Mouse (Mus musculus) testis, postnatal 10 days (tissue): ENCODE measurements around the gene Myo1f.

Experiments
- DNase-seq: peaks from one replicate; pipeline ENCODE4 v3.0.0; 2021; ENCODE audit warnings: low spot score

Myo1f gene

DNA sequence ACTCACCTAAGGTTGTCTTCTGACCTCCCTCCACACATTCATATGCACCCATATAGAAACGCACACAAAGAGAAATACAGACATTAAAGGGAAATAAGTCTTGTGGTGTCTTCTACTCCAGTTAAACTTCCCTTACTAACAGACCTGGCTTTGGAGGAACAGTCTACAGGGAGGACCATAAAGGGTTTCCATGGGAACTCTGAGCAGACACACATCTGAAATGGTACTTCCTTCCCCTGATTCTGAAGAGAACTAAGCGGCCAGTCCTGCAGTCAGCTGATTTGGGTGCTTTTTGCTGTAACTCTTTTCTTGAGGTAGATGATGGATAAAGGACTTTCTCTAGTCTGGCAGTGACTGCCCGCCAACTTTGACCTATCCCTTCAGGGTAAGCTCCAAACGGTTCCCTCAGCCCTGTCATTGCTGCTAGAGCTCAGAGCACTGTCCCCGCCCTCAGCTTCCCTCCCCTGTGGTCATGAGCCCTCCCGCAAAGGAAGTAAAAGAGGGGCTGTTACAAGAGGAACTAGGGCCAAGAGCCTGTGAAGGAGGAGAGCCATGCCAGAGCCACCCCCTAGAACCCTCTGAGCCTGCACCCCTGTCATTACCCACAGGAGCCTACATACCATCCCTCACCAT is at the start of gene Myo1f:
TSS of gene Myo1f (plus strand) at position 485 of the 633 bp plus-strand sequence.
- no peak for DNase-seq

DNA sequence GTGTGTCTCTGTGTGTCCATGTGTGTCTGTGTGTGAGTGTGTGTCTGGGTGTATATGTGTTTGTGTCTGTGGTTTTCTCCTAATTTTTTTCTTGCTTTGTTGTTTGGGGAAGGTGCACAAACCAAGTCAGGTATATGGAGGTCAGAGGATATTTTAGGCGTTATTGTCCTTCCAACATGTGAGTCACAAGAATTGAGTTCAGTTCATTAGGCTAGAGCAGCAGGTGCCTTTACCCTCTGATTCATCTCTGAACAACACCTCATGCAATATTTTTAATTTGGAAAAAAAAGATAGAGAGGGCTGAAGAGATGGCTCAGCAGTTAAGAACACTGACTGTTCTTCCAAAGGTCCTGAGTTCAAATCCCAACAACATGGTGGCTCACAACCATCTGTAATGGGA is 47.1 kb upstream of the Myo1f start:
- no peak for DNase-seq

DNA sequence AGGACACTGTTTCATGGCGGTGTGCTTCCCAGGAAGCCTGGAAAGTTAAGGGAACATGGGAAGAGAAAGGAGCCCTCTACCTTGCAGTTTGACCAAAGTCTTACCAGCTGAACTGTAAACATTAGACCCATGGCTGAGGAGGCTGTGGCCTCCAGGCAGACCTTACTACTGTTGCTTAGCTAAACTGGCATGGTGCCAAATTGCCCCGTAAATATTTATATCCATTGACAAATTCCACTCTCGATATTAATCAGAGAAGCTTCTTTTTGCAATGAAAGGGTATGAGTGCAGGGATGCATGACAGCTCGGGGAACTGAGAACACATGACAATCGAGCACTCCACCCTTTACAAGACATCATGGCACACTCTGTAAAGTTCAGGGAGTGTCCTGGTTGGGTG is 45.3 kb upstream of the Myo1f start:
- no peak for DNase-seq

DNA sequence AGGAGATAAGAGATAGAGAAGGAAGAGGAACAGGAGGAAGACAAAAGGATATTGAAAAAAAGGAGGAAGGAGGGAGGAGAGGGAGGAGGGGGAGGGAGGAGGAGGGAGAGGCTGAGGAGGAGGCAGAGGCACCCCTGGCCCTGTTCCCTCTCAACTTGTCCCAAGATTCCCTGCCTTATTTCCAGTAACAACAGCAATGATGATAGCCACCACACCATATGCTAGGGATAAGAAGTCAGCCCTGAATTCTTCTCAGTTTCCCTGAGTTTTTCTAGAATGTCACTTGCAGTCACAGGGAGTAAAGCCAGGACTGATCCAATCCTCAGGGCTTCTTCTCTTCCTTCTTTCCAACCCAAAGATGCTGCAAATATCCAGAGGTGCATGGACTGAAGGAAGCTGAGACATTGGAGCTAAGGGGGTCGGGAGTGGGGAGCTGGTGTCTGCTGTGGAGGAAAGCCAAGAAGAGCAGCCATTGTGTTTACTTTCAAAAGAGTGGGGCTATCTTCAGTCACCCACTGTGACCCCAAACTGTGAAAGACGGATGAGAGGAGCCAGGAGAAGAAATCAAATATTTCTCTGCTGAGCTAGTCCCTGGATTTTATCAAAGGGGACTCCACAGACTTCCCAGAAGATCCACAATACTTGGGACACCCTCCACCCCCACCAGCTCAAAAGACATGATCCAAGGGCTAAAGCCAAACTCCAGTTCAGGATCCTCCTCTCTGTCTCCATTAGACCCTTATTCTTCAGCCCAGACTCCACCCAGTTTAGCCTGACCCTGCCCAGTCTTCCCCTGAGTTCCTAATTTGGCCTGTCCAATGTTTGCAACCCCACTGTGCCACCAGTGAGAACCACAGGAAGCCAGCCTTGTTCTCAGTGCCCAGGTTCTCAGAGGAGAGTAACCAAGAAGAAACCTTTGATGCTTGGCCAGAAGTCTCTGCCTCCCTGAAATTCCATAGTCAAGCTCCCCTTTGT is 42.8 kb upstream of the Myo1f start:
- no peak for DNase-seq

DNA sequence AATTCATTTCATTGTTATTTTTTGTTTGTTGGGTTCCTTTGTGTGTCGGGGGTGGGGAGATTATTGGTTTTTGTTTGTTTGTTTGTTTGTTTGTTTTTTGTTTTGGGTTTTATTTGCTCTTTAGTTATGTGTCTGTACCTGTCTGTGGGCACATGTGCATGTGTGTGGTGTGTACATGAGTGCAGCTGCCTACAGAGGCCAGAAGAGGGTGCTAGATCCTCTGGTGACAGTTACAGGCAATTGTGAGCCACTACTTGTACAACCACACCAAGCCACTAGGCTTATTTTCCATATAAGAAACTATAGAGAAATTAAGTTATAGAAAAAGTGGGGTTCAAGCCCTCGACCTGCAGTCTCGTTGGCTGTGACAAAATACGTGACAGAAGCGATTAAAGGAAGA is 41.6 kb upstream of the Myo1f start:
- DNase-seq = no peak

DNA sequence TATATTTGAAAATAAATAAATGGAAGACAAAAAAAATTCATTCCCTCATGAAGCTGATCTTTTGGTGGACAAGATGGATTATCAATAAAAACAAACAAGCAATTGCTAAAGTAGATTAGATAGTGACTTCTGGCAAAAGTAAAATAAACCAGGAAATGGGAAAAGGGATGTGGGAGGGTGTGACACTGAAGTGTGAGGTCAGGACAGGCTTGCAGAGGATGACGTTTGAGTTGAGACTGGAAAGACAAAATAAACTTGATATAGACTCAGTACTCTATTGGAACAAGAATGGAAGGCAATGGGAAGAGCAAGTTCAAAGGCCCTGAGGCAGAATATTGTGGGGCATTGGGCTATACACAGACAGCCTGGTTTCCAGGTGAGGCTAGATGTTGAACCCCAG is 35.1 kb upstream of the Myo1f start:
- DNase-seq = no peak

DNA sequence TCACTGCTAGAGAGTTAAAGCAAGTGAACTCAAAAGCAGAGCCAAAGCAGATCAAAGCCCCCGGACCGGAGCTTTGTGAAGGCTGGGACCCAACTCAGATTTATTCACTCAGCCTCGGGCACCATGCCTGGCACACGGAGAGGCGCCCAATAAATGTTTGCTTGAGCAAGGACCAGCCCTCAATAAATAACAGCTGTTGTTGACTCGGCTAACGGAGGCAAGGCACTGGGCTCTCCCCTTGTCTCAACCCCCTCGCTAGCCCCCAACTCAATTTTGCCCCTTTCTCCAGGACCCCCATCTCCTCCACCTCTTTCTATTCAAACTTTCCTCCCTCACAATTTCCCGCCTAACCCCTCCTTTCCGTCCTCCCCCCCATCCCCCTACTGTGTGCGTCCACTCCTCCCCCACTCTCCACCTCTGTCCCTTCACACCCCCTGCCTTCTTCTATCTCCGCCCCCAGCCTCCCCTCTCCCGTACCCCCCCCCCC is 32.0 kb upstream of the Myo1f start:
- DNase-seq = no peak

DNA sequence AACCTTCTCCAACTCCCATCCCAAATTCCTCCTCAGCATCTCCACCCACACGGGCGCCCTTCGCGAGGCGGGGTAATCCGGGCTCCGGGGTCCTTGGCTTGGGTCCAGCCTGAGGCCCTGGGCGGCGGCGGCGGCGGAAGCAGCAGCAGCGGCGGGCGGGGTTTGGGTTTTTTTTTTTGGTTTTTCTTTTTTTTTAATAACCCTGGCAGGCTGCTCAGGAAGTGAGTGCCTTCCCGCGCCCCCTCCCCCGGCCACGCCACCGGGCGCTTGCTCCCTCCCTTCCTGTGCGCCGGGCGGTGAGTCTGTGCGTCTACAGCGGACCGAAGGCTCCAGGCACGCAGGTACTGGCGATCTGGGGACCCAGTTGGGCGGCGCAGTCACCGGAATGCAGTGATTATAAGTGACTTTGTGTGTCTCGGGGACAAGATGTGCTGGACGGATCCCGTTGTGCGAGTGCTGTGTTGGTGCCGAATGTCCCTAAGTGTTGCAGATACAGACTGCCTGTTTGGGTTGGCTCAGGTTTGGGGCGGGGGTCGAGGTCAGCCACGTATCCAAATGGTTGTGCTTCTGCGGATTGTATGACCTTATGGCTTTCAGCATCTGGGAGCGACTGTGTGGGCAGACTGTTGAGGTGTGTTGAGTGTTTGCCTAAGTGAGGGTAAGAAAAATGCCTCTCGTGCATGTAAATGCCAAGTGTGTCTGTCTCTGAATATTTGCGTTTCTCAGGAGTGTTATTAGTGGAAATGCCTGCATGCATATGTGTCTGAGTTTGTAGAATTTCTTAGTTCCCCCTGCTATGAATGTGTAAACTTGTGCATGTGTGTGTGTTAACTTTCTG is 31.4 kb upstream of the Myo1f start, which contains the start of gene Adamts10:
TSS of gene Adamts10 (plus strand) at position 287 of the 838 bp plus-strand sequence.
- DNase-seq = peak; percentile 92

DNA sequence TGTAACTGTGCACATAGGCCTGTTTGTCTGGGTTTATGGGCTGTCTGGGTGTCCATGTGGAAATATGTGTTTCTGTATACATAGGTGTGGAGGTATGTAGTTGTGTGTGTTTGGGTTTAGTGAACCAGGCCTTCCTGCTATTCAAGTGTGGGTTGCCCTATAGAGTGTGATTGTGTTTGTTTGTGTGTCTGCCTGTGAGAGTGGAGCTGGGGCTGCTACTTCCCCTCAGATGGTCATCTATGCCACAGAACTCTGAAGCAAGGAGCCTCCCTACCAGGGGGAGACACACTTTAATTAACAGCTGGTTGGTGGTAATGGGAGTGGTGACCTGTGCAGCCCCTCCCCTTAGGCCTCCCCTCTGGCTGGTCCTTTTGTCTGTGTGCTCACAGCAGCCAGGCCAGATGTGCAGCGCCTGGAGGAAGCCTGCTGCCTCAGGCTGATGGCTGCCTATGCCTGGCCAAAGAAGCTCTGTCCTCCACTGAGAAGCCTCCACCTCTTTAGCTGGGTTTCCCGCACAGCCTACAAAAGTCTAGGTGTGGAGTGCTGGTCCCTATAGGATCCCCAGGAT is 30.6 kb upstream of the Myo1f start:
- DNase-seq = no peak

DNA sequence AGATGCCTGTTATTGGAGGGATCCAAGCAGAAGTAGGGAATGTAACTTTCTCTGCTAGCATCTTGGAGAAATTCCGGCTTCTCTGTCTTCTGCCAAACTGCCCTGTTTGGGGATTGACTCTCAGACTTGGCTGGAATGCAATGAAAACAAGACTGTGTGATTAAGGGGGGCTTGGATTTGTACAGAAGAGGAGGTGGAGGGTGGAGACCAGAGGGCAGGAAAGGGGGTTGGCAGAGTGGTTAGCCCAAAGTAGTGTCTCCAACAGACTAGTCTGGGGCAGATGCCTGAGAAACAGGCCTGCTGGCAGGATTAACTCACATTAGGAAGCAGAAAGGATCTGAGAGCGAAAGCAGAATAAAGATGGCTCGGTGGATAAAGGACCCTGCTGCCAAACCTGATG is 29.0 kb upstream of the Myo1f start:
- no peak for DNase-seq

DNA sequence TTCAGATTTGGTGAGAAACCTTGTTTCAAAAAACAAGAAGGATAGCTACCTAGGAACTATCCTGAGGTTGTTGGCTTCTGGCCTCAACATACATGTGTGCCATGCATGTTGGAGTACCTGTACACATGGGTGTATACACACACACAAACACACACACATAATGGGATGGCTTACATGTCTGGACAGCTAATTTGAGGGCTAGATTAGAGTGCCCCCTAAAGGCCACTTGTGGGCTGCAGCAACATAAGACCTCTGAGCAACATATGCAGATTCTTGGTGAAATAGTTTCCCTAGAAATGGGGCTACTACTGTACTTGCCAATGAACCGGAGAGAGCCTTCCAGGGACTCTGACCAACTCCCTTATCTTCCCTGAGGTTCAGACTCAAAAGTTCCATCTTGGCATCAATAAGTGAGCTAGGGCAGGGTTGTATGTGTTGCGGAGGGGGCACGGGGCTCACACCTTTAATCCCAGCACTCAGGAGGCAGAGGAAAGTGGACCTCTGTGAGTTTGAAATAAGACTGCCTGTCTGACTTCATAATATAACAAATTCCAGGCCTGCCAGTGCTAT is 16.3 kb upstream of the Myo1f start:
- peak; percentile 66 for DNase-seq

DNA sequence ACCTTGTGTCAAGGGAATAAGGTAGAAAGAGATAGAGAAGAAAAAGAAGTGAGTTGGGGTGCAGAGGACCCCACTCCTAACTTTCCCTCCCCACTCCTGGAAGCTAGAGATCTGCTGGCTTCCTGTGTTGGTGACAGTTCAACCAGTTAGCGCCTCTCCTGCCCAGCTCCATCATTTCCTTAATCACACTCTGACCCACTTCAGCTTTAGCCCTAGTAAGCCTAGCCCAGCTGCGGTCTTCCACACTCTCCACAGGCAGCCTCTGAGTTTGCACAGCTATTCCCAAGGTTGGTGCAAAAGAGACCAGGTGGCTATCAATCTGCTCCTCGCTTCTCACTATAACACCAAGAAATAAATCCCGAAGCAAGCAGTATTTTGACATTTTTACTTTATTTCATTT is 15.6 kb upstream of the Myo1f start:
- DNase-seq = no peak

DNA sequence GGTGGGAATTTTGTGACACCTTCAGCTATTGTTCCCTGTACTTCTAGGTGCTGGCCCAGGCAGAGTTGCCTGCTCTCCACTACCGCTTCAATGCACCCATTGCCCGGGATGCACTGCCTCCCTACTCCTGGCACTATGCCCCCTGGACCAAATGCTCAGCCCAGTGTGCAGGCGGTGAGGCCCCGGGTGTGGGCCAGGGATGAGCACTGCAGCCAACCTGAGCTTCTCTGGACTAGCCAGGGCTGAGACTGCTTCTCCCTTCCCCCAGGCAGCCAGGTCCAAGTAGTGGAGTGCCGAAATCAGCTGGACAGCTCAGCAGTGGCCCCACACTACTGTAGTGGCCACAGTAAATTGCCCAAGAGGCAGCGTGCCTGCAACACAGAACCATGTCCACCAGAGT is 6.3 kb upstream of the Myo1f start:
- no peak for DNase-seq

DNA sequence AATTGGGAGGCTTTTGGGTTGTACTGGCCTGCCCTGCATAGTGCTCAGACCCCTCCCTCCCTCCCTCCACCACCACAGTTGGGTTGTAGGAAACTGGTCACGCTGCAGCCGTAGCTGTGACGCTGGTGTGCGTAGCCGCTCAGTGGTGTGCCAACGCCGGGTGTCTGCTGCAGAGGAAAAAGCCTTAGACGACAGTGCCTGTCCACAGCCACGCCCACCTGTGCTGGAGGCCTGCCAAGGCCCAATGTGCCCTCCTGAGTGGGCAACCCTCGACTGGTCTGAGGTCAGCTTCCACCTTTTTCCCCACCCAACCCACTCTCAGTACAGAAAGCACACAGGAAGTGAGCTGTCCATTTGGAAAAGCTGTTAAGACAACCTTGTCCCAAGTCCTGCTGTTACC is 5.1 kb upstream of the Myo1f start:
- peak; percentile 62 for DNase-seq

DNA sequence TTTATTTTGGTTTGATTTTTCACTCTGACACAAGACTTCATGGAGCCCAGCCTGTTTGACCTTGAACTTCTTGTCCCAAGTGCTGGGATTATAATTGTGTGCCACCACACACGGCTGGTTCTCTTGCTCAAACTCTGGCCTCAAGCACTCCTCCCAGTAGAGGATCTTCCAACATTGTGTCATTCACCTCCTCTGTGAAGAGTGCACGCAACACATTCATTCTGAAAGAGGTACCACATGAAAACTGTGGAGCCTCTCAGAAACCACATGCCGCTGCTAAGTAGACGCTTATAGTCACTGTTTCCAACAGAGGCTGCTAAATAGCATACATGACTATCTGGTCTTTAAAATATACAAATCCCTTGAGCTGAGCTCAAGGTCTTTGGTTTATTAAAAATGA is 3.4 kb upstream of the Myo1f start:
- no peak for DNase-seq

DNA sequence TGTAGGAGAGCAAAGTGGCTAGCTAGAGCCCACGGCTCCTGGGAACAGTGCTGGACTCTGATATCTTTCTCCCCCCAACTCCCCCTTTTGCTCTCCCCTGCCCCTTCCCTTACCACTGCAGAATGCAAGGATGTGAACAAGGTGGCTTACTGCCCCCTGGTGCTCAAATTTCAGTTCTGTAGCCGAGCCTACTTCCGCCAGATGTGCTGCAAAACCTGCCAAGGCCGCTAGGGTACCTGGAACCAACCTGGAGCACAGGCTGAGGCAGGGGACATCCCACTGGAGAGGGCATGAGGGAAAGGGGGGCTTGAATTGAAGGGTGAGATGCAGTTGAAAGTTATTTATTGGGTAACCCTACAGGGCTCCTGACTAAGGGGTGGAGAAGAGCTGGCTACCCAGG is 2.5 kb upstream of the Myo1f start:
- DNase-seq = peak; percentile 76

DNA sequence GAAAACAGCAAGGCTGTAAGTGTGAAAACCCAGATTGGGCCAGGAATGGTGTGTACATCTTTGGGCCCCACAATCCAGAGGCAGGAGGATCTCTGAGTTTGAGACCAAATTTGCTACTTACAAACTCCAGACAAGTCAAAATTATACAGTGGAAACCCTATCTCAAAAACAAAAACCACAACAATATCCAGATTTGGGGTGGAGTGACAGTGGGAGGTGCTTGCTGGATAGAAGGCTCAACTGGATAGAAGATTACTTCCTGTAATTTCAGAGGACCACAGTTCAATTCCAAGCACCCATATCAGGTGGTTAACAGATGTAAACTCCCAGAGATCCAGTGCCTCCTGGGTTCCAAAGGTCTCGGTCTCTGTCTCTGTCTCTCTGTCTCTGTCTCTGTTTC is 971 bp upstream of the Myo1f start:
- DNase-seq = no peak

DNA sequence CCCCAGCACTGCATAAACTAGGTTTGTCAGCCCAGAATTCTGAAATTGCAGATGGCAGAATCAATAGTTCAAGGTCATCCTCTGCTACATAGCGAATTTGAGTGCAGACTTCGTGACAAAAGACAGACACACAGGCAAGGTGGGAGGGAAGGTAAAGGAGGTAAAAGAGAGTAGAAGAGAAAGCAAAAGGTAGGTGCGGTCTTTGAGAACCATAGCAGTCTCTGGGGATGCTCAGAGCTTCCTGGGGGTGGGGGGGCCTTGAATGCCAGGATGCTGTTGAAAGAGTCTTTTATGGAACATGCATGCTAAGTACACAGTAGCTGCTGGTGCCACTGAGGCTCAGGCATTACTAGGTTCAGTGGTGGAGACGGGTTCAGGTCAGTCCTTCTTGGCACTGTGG is 2.4 kb downstream of the Myo1f start:
- no peak for DNase-seq

DNA sequence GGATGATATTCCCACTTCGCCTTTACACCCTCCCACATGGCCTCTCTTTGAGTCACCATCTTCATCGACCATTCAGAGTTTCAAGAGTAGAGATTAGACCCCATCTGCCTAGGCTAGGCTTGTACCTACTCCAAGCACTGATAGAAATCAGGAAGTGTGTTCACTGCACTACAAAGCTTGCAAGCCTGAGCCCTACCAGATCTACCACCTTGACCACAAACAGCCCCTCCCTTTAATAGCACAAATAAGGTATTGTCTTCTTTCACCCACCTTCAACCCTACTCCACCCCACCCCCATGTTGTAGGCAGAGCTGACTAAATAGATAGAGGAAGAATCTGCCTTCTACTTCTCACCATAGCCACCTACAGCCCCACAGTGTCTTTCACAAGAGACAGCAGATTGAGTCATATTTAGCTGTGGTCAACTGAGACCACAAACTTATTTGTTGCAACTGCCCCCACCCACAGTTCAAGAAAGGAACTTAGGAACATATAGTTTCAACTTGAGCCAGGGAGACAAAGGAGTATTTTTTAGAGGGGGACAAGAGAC is 8.1 kb downstream of the Myo1f start:
- DNase-seq = no peak

DNA sequence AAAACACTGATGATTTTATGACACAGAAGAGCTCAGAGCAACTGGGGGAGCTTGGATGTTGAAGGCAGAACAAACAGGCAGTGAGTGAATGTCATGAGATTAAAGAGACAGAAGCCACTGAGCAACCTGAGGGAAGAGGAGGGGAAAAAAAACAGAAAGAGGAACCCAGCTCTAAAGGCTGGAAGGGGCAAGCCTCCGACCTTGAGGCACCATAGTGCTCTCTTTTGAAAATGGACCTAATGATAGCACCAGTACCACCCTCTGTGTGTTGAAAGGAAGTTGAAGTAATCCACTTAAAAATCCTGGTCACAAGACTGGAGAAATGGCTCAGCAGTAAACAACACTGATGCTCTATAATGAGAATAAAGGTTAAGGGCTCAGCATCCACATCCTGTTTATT is 9.1 kb downstream of the Myo1f start:
- DNase-seq = no peak

DNA sequence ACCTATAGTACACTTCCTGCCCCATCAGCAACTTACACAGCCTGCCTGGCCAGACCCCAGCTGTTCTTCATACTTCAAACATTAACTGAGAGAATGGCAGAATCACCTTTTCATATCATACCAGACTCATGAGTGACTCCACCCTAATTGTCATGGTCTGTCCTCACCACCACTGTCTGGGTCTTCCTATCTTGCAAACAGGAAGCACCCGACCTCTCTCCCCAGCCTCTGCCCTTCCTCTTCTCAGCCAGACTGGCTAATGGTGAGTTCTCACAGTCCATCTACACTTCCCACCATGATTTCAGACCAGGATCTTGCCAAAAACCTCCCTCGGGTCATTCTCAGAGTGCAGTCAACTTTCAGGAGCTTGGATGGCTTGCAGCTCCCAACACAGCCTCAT is 10.7 kb downstream of the Myo1f start:
- no peak for DNase-seq
